Mouse (Mus musculus): ENCODE measurements around the gene Wdr46.
"Not testable (repeated sequence)": the region's sequence is repeated elsewhere in the genome, so short reads cannot be mapped to it uniquely, and the experiment has no call there.

Wdr46 gene

DNA sequence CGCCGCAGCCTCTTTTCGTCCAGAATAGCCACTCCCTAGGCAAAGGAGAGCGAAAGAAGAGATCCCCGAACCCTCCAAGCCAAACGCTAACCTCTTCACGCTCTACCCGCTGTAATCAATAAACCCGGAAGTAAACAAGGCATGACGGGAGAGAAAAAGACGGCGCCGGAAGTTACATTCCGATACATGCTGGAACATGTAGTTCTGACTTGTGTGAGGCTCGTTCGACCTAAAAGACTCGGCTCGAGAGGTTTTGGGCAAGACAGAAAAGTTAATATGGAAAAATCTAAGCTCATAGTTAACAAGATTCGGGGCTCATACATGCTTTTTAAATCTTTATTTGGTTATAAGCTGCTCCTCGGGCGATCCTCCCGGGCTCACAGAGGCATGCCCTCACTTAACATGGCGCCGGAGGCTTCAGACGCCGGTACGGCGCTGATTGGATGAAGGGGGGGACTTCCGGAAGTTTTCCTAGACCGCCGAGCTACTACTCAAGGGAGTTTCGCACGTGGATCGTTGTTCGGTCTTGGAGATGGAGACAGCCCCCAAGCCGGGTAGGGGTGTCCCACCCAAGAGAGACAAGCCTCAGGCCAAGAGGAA lies at the start of gene Wdr46, which contains the start of gene Pfdn6:
TSS of gene Wdr46 (plus strand) at position 455 of the 600 bp plus-strand sequence.
TSS of gene Pfdn6 (minus strand) at position 138 of the 600 bp plus-strand sequence.
- peak; percentile 88 for DNase-seq

DNA sequence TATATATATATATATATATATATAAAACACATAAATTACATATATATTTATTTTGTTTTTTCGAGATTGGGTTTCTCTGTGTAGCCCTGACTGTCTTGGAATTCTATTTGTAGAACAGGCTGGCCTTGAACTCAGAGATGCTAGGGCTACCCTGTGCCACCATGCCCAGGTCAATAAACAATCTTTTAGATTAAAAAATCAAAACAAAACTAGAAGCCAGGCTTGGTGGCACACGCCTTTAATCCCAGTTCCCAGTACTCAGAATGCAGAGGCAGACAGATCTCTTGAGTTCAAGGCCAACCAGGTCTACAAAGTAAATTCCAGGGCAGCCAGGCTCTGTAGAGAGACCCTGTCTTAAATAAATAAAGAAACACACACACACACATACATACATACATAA lies 49.1 kb upstream of the Wdr46 start:
- no peak for DNase-seq

DNA sequence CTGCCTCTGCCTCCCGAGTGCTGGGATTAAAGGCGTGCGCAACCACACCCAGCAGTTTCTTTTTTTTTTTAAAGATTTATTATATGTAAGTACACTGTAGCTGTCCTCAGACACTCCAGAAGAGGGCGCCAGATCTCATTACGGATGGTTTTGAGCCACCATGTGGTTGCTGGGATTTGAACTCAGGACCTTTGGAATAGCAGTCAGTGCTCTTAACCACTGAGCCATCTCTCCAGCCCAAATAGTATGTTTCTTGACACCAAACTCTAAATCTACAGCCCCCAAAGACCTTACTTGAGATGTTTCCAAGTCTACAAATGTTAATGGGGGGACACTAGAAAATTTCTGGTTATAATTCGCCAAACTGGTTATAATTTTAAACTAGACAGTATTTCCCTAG lies 48.6 kb upstream of the Wdr46 start:
- not testable (repeated sequence) for DNase-seq

DNA sequence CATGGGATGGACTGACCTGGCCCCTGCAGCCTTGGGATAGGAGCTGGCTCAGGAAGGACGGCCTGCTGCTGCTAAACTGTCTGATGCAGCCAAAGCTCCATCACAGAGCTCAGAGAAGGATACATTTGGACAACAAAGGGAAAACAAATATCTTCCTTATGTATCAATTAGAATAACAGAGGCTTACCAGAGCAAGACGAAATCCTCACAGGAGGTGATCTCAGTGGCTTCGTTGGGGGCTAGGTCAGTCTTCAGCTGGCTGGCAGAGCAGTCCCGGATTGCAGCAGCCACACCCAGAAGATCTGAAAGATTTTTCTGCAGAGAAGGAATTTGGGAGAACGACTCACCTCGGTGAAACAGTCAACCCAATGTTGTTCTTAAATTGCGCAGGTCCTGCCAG lies 48.0 kb upstream of the Wdr46 start:
- DNase-seq = no peak

DNA sequence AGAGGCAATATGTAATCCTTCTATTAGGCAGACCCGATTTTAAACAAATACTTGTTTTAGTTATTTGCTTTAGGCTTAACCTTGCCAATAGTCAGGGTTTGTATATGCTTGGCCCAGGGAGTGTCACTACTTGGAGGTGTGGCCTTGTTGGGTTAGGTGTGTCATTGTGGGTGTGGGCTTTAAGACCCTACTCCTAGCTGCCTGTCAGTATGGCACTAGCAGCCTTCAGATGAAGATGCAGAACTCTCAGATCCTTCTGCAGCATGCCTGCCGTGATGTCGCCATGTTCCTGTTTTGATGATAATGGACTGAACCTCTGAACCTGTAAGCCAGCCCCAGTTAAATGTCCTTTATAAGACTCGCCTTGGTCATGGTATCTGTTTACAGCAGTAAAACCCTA lies 47.4 kb upstream of the Wdr46 start:
- DNase-seq = not testable (repeated sequence)

DNA sequence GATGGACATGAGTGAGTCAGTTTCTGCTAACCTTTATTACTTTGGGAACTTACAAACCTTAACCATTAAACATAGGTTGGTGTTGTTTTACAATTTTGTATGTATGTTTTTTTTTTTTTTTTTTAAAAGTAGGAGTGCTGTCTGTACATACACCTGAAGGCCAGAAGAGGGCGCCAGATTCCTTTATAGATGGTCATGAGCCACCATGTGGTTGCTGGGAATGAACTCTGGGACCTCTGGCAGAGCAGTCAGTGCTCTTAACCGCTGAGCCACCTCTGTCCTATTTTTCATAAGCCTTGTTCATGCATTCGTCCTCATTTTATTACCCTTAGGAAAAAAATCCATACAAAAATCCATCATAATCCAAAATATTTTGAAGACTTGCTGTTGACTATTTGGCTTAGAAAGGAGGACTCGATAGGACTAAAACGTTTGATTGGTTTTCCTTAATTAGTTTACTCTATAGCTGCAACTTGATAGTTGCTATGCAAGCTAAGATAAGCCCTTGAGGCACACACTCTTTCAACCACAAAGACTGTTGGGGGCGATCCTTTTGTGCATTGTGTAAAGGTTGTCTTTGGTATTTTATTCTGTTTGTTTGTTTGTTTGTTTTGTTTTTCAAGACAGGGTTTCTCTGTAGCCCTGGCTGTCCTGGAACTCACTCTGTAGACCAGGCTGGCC lies 43.2 kb upstream of the Wdr46 start:
- peak; percentile 65 for DNase-seq

DNA sequence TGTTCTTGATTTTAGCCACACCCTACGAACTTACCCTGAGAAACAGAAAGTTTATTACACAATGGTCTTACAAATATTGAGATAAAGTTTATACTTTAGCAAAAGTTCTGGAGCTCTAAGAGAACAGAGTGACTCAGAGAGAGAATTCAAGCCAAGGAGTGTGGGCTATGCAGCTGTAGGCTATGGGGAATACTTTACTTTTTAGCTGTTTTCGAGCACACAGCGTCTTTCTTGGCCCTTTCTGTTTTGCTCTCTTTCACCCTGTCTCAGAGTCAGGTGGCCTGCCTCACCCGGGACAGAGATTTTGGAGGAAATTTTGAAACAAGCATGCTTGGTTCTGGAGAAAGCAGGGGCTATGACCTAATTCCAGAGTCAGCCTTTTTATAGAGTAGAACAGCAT lies 42.3 kb upstream of the Wdr46 start:
- not testable (repeated sequence) for DNase-seq

DNA sequence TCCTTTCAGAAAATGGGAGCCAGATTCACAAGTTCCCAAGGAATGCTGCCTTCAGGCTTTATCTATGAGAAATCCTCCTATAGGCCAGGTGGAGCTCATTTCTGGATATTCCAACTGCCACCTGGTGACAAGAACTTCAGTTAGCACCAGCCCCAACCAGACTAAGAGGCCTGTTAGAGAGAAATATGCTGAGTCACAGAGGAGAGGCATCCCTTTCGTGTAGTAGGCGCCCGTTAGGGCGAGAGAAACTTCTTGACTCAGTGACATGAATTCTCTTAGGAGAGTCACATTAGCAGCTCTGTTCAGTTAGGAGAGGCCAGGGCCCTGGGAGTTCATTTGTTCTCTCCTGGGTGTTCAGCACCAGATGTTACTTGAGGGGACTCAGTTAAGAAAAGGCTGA lies 40.8 kb upstream of the Wdr46 start:
- DNase-seq = no peak

DNA sequence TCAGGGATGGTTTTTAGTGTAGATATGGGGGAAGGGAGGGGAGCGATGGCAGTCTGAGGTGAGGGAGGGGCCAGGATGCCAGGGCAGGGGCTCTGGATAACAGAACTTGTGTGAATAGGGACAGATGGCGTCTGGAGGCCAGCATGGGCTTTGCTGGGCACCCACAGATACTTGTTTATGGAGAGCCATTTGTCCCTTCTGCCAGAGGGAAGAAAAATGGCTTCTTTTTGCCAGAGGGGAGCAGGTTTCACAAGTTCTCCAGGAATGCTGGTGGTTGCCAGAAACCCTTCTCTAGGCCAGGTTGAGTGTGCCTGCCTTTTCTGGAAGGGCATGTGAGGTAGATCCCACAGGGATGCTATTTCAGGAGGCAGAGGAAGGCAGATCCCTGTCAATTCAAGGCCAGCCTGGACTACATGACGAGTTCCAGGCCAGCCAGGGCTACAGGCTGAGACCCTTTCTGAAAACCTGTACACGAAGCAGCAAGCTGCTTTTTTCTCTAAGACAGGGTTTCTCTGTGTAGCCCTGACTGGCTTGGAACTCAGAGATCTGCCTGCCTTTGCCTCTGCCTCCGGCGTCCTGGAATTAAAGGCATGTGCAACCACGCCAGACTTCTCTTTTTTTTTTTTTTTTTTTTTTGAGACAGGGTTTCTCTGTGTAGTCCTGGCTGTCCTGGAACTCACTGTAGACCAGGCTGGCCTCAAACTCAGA lies 40.0 kb upstream of the Wdr46 start:
- DNase-seq = no peak

DNA sequence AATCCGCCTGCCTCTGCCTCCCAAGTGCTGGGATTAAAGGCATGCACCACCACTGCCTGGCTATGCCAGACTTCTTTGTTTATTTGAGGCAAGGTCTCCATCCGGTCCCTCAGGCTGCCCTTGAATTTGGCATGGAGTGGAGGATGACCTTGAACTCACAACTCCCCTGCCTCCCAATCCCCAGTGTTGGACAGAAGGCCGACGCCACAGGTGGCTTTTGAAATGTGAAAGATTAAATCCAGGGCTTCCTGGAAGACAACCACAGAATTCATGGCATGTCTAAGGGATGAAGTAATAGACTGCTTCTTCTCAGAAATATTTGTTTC lies 39.5 kb upstream of the Wdr46 start:
- DNase-seq = no peak

DNA sequence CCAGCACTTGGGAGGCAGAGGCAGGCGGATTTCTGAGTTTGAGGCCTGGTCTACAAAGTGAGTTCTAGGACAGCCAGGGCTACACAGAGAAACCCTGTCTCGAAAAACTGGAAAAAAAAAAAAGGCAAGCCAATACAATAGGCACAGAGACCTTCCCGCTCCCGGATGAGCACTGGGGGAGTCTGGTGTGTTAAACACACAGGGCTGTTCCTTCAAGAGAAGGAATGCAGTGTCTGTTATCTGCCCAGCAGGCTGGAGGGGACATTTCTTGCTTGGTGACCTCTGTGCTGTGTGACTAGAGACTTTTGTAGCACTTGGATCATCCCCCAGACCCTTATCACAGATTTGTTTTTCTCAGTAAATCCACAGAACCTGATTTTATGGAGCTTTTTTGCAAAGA lies 38.8 kb upstream of the Wdr46 start:
- DNase-seq = no peak

DNA sequence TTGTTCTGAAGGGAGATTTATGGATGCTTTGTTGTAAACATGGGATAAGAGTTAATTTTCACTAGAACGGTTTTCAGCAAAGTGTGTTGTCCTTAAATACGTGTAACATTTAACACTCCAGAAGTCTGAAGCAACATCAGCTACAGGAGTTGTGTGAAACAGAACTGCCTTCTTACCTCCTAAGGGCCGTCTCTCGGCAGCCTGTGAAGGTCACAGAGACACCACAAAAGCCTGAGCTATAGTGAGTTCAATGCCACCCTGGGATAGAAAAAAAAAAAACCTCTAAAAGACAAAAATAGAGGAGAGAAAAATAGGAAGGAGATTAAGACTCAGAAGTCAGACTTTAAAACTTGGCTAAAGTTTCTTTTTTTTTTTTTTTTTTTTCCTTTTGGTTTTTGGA lies 38.4 kb upstream of the Wdr46 start:
- DNase-seq = no peak

DNA sequence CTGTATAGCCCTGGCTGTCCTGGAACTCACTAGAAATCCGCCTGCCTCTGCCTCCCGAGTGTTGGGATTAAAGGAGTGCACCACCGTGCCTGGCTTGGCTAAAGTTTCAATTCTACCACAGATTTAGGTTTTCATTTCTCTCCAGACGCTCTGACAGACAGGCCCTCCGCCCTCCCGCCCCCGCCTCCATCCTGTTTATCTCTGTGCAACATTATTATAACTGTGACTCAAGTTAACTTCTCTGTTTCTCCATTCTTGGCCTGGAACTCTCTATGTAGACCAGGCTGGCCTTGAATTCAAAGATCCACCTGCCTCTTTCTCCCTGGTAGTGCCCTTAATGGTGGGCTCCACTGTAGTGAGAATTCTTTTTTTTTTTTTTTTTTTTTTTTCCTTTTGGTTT lies 38.0 kb upstream of the Wdr46 start:
- no peak for DNase-seq

DNA sequence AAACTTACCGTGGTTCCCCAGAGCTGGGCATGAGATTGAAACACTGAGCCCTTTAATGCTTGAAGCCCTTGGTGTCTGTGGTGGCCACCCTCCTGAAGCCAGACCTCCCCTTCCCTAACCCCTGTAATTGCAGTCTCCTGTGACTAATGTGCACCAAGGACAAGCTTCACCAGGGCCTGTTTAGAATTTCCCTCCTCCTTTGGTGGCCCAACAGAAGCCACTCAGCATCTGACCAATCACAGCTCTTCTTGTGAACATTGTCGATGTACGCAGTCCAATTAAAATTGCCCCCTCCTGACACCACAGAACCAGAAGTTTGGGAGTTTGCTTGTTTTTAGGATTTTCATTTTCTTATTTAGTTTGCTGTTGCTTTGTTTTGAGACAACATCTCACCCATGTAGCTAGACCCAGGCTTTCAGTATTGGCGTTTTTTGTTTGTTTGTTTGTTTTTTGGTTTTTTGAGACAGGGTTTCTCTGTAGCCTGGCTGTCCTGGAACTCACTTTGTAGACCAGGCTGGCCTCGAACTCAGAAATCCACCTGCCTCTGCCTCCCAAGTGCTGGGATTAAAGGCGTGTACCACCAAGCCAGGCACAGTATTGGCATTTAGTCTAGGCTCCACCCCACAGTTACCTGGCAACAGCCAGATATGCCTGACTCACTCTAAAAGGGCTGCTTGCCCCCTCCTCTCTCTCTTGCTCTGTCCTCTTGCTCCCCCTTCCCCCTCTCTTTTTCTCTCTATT lies 36.4 kb upstream of the Wdr46 start:
- not testable (repeated sequence) for DNase-seq

DNA sequence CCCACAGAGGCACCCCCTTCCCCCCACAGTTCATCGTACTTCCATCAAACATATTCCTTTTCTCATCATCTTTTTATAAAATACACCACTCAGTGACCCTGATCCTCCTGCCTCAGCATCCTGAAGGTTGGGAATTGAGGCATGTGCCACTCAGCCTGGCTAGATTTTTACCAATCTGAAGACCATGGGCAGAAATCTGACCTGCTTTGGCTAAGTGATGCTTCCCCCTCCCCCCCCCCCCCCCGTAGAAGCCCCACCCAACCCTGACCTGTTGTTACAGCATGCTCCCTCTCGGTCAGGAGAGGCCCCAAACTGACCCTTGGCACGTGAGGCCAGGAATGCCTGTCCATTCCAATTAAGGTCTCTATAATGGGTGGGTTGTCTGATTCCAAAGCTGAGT lies 35.6 kb upstream of the Wdr46 start, which contains the start of gene Platr17:
TSS of gene Platr17 (plus strand) at position 301 of the 400 bp plus-strand sequence.
- DNase-seq = not testable (repeated sequence)

DNA sequence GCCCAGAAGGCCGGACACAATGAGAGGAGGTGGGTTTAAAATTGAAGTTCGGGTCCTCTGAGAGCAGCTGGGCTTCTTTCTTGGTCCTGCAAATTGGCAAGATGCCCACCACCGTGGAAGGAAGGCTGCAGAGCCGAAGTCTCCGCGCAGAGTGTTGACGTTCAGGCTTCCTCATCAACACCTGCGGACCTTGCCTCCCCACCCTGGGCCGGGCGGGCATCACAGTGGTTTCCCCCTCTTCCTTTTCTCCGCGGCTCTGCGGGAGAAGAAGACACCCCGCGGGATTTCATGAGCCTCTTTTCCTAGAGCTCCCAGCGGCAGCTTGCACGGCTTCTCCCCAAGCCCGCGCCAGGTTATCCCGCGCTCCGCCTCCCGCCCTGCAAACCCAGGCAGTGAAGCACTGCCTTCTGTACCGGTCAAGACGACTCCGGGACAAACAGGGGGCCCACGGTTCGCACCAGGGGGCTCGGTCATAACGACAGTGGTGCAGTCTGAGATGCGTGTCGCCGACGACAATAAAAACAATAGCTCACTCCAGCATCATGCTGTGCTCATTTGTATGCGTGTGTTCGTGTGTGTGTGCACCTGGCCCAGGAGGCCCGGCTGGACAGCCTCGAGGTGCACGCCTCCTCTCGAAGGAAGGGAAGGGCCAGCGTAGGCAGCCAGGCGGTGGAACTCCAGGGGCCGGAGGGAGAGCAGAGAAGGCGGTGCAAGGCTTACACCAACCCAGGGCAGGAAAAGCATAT lies 32.0 kb upstream of the Wdr46 start:
- peak; percentile 43 for DNase-seq

DNA sequence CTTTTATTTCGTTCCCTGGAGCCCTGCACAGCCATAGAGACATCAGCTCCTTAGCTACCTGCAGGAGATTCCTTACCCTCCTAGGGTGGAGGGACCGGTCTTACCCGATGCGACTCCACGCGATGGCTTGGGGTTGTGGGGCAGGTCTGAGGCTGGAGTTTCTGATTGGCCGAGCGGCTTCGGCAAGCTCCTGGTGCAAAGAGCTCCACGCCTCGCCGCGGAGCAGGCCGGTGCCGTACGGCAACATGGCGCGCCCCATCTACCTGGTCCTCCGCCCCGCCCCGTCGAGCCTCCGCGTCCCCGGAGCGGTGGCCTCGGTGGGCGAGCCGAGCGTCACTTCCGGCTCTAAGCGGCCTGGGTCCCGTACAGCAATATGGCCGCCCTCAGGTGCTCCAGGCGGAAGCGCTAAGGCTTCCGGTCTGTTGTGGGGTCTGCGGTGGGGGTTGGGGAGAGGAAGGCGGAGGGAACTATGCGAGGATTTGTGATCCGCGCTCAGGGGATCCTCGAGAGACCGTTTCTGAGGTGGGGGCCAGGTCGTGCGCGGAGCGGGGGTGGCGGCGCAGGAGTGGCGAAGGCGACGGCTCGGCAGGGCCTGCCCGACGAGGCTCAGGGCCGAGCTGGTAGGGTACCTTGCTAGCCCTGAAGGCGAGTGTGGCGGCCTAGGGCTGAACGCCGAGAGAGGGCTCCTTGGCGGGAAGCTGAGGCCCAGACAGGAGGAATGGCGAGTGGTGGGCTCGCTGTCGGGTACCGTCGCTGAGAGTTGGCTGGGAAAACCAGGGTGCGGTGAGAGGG lies 31.2 kb upstream of the Wdr46 start, which contains the start of gene Daxx:
TSS of gene Daxx (plus strand) at position 338 of the 792 bp plus-strand sequence.
- DNase-seq = peak; percentile 99

DNA sequence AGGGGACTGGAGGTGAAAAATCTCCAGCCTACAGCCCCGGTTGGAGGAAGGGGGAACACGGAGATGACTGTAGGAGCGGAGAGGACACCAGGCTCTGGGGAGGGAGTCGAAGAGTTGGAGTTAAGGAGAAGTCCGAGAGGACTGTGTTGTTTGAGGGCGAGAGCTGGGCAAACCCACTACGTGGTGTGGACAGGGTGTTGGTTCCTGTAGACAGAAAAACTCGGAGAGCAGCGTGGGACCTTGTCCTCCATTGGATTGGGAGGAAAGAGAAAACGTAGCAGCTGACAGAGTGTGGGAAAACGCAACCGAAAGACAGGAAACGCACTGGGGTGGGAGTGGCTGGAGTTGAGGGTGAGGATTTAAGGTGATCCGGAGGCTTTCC lies 30.6 kb upstream of the Wdr46 start:
- DNase-seq = peak; percentile 58

DNA sequence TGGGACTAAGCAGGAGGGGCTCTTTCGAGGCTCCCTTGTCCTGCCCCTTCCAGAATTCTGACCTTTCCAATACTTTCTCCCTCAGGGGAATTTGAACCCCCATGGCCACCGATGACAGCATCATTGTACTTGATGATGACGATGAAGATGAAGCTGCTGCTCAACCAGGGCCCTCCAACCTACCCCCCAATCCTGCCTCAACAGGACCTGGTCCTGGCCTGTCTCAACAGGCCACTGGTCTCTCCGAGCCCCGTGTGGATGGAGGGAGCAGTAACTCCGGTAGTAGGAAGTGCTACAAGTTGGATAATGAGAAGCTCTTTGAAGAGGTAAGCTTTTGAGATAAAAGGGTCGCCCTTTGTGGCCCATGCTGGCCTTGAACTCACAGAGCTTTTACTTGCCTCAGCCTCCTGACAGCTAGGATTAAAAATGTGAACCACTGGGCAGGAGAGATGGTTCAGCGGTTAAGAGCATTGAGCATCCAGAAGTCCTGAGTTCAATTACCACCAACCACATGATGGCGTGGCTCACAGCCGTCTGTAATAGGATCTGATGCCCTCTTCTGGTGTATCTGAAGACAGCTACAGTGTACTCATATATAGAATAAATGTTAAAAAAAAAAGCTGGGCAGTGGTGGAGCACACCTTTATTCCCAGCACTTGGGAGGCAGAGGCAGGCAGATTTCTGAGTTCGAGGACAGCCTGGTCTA lies 30.0 kb upstream of the Wdr46 start:
- DNase-seq = no peak

DNA sequence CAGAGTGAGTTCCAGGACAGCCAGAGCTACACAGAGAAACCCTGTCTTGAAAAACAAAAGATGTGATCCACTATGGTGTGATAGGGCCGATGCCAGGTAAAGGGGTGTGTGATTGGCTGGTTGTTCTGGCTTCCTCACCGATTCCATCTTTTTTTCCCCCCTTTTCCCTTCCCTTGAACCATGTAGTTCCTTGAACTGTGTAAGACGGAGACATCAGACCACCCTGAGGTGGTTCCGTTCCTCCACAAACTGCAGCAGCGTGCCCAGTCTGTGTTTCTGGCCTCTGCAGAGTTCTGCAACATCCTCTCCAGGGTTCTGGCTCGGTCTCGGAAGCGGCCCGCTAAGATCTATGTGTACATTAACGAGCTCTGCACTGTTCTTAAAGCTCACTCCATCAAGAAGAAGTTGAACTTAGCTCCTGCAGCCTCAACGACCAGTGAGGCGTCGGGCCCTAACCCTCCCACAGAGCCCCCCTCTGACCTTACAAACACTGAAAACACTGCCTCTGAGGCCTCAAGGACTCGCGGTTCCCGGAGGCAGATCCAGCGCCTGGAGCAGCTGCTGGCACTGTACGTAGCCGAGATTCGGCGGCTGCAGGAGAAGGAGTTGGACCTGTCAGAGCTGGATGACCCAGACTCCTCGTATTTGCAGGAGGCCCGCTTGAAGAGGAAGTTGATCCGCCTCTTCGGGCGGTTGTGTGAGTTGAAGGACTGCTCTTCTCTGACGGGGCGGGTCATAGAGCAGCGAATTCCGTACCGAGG lies 29.2 kb upstream of the Wdr46 start:
- no peak for DNase-seq
